Mouse (Mus musculus) cerebellum, adult 9-11 months (tissue): ENCODE measurements around the gene Ifi27l2b.
"Not testable (repeated sequence)": the region's sequence is repeated elsewhere in the genome, so short reads cannot be mapped to it uniquely, and the experiment has no call there.

Source experiments
- DNase-seq: peaks from one replicate; pipeline ENCODE4 v3.0.0; 2022

Ifi27l2b gene

GRCm38 (mm10) chr12:103457140-103457539 lies at the start of gene Ifi27l2b:
TSS of gene Ifi27l2b (minus strand) at chr12:103457223.
- DNase-seq = no peak

- DNase-seq = no peak
Observed at GRCm38 (mm10) chr12:103504402-103504801, 47.4 kb upstream of the Ifi27l2b start.

- no peak for DNase-seq
Observed at GRCm38 (mm10) chr12:103503300-103503699, 46.3 kb upstream of the Ifi27l2b start.

- no peak for DNase-seq
Observed at GRCm38 (mm10) chr12:103499261-103499660, 42.2 kb upstream of the Ifi27l2b start.

- peak; percentile 33 for DNase-seq
Observed at GRCm38 (mm10) chr12:103498768-103499167, 41.7 kb upstream of the Ifi27l2b start.

GRCm38 (mm10) chr12:103494486-103494885 lies 37.5 kb upstream of the Ifi27l2b start:
- peak; percentile 49 for DNase-seq

- peak; percentile 75 for DNase-seq
Observed at GRCm38 (mm10) chr12:103492767-103493166, 35.7 kb upstream of the Ifi27l2b start.

- no peak for DNase-seq
Observed at GRCm38 (mm10) chr12:103491091-103491730, 34.2 kb upstream of the Ifi27l2b start.

GRCm38 (mm10) chr12:103487750-103488149 lies 30.7 kb upstream of the Ifi27l2b start:
- DNase-seq = no peak

GRCm38 (mm10) chr12:103487276-103487675 lies 30.3 kb upstream of the Ifi27l2b start:
- DNase-seq = peak; percentile 16

GRCm38 (mm10) chr12:103486726-103487125 lies 29.7 kb upstream of the Ifi27l2b start:
- DNase-seq = peak; percentile 85

GRCm38 (mm10) chr12:103484200-103484972 lies 27.4 kb upstream of the Ifi27l2b start:
- DNase-seq = not testable (repeated sequence)

GRCm38 (mm10) chr12:103482781-103483180 lies 25.8 kb upstream of the Ifi27l2b start:
- DNase-seq = no peak

GRCm38 (mm10) chr12:103481671-103482070 lies 24.6 kb upstream of the Ifi27l2b start:
- DNase-seq = no peak

GRCm38 (mm10) chr12:103477461-103478015 lies 20.5 kb upstream of the Ifi27l2b start:
- DNase-seq = no peak

GRCm38 (mm10) chr12:103476779-103477389 lies 19.9 kb upstream of the Ifi27l2b start:
- no peak for DNase-seq

- no peak for DNase-seq
Observed at GRCm38 (mm10) chr12:103474481-103474880, 17.5 kb upstream of the Ifi27l2b start.

- DNase-seq = not testable (repeated sequence)
Observed at GRCm38 (mm10) chr12:103456727-103457126, 296 bp downstream of the Ifi27l2b start.

GRCm38 (mm10) chr12:103453361-103453760 lies 3.7 kb downstream of the Ifi27l2b start:
- DNase-seq = no peak

- DNase-seq = no peak
Observed at GRCm38 (mm10) chr12:103445060-103445459, 12.0 kb downstream of the Ifi27l2b start.

GRCm38 (mm10) chr12:103444261-103444660 lies 12.8 kb downstream of the Ifi27l2b start:
- DNase-seq = not testable (repeated sequence)

GRCm38 (mm10) chr12:103443524-103443923 lies 13.5 kb downstream of the Ifi27l2b start, which contains the start of gene Ifi27l2a:
TSS of gene Ifi27l2a (minus strand) at chr12:103443680.
- no peak for DNase-seq

GRCm38 (mm10) chr12:103437601-103438000 lies 19.4 kb downstream of the Ifi27l2b start:
- DNase-seq = no peak
